Mouse (Mus musculus) forebrain, postnatal 0 days (tissue): ENCODE results near the gene Galnt3. TPM values are rescaled to one million over a fixed set of nuclear protein-coding genes. Genes with fewer than 3 reads are reported as not detected.
A peak's percentile ranks its signal among the peaks of the same experiment; 100 is the strongest.

Experiments used
- ATAC-seq: fragments of 200-750 bp; cut with Nextera tagmentation; 2 replicates; pipeline ENCODE4 v1.8.0; 2017; ENCODE audit warnings: mild to moderate bottlenecking, moderate library complexity
- DNase-seq: peaks from one replicate; pipeline ENCODE4 v3.0.0-alpha.2; 2015
- H3K27ac ChIP-seq: fragments of 300-500 bp; sonication (generic); 2 replicates; pipeline ENCODE4 v1.5.1; 2014; ENCODE audit warnings: low read depth, mild to moderate bottlenecking, antibody characterized with exemption, low read length, moderate library complexity, mixed read lengths
- H3K27me3 ChIP-seq: fragments of 300-500 bp; sonication (generic); 2 replicates; pipeline ENCODE4 v1.6.1; 2014; ENCODE audit warnings: mild to moderate bottlenecking, low read length, mixed read lengths; ENCODE audit not compliant: insufficient read depth
- H3K36me3 ChIP-seq: fragments of 300-500 bp; sonication (generic); 2 replicates; pipeline ENCODE4 v1.6.1; 2014; ENCODE audit warnings: mild to moderate bottlenecking, moderate library complexity; ENCODE audit not compliant: insufficient read depth
- H3K4me1 ChIP-seq: fragments of 300-500 bp; sonication (generic); 2 replicates; pipeline ENCODE4 v1.6.1; 2014; ENCODE audit warnings: antibody characterized with exemption; ENCODE audit not compliant: insufficient read depth
- H3K4me2 ChIP-seq: fragments of 300-500 bp; sonication (generic); 2 replicates; pipeline ENCODE4 v1.6.1; 2014; ENCODE audit warnings: low read depth, mild to moderate bottlenecking, moderate library complexity
- H3K4me3 ChIP-seq: fragments of 300-500 bp; sonication (generic); 2 replicates; pipeline ENCODE4 v1.5.1; 2014; ENCODE audit warnings: low read depth, low read length, mixed read lengths
- H3K9ac ChIP-seq: fragments of 300-500 bp; sonication (generic); 2 replicates; pipeline ENCODE4 v1.6.1; 2014; ENCODE audit warnings: mild to moderate bottlenecking
- H3K9me3 ChIP-seq: fragments of 300-500 bp; sonication (generic); 2 replicates; pipeline ENCODE4 v1.6.1; 2016; ENCODE audit warnings: low read length
- CTCF ChIP-seq: sonication (generic); IDR thresholded peaks from 2 replicates; pipeline ENCODE4 v1.5.1; 2016; ENCODE audit warnings: antibody characterized with exemption, control low read depth, low read depth
- WGBS: fragments of 180-500 bp; shearing (Covaris S2); extraction: QIAGEN DNeasy Blood & Tissue Kit; methylation state at CpG from one replicate; pipeline ENCODE4 v1.1.7; 2014; 5-methylcytosine and 5-hydroxymethylcytosine counted together
- polyA plus RNA-seq: library from polyadenylated mRNA; unstranded; fragments of >200 nt; fragmentation: Nextera tagmentation; extraction: Ambion mirVana; gene quantifications from 2 replicates; pipeline ENCODE4 v1.2.1, GENCODE M21; 2015
- total RNA-seq: library from RNA; depleted of rRNA; stranded (reverse); fragments of >200 nt; gene quantifications from 2 replicates; pipeline ENCODE4 v1.2.3, GENCODE M21; 2014

The Galnt3 gene
- total and polyA plus RNA-seq, 2 experiments from 2014 or later = 1.8 to 4.6 TPM

- 61% methylated on average over 4 of the region's 4 CpGs for WGBS
- no peaks in the 10 kb centered on the region for H3K9me3 ChIP-seq
- H3K4me1 ChIP-seq = no peaks in the 10 kb centered on the region; the same call in 1 of the 2 replicates
- H3K27me3 ChIP-seq = no peaks in the 10 kb centered on the region
- ATAC-seq (peak; percentile 66), DNase-seq (peak; percentile 36)
- H3K36me3 ChIP-seq = no peaks in the 10 kb centered on the region
- no peak overlapping the region for H3K9ac ChIP-seq
- H3K27ac ChIP-seq = 0 out of 2 replicates have a peak overlapping the region, but pooled peaks have one; percentile 16
- no peak for TF ChIP-seq CTCF
- no peak overlapping the region for H3K4me3 ChIP-seq
- no peak overlapping the region for H3K4me2 ChIP-seq
These were observed 15.5 kb upstream of the Galnt3 start for GRCm38 (mm10) chr2:66140246-66140645.

GRCm38 (mm10) chr2:66131862-66132544 is 7.2 kb upstream of the Galnt3 start:
- Histone ChIP-seq H3K4me3 (no peak overlapping the region), H3K9me3 (no peaks in the 10 kb centered on the region), H3K9ac (no peak overlapping the region), H3K27me3 (no peaks in the 10 kb centered on the region), H3K4me1 (no peaks in the 10 kb centered on the region), H3K4me2 (no peak overlapping the region), H3K36me3 (no peaks in the 10 kb centered on the region), H3K27ac (no peak overlapping the region)
- no peak for TF ChIP-seq CTCF
- ATAC-seq (no peak), DNase-seq (no peak)
- WGBS = 75% methylated on average over 8 of the region's 8 CpGs

GRCm38 (mm10) chr2:66128941-66129340 is 4.1 kb upstream of the Galnt3 start:
- Histone ChIP-seq H3K4me2 (no peak overlapping the region), H3K9me3 (no peaks in the 10 kb centered on the region), H3K4me3 (no peak overlapping the region), H3K27me3 (peaks cover under 1% of the 10 kb centered on the region; the same call in 1 of the 2 replicates), H3K36me3 (no peaks in the 10 kb centered on the region), H3K4me1 (peaks cover 3% of the 10 kb centered on the region; the same call in 1 of the 2 replicates), H3K27ac (no peak overlapping the region), H3K9ac (no peak overlapping the region)
- ATAC-seq = no peak
- WGBS = 91% methylated on average over 2 of the region's 2 CpGs
- DNase-seq = no peak
- TF ChIP-seq CTCF = no peak

- Histone ChIP-seq H3K4me1 (peaks cover 3% of the 10 kb centered on the region; the same call in 1 of the 2 replicates), H3K27me3 (peaks cover 3% of the 10 kb centered on the region), H3K9ac (no peak overlapping the region), H3K36me3 (no peaks in the 10 kb centered on the region), H3K27ac (no peak overlapping the region), H3K9me3 (no peaks in the 10 kb centered on the region), H3K4me3 (no peak overlapping the region), H3K4me2 (no peak overlapping the region)
- no peak for ATAC-seq
- 69% methylated on average over 1 of the region's 1 CpGs for WGBS
- no peak for TF ChIP-seq CTCF
- no peak for DNase-seq
These were observed 2.7 kb upstream of the Galnt3 start for GRCm38 (mm10) chr2:66127541-66127940.

GRCm38 (mm10) chr2:66126936-66127335 is 2.1 kb upstream of the Galnt3 start:
- no peak for DNase-seq
- no peak overlapping the region for H3K4me3 ChIP-seq

GRCm38 (mm10) chr2:66123756-66124589 is 821 bp downstream of the Galnt3 start:
- Histone ChIP-seq H3K9me3 (no peaks in the 10 kb centered on the region), H3K4me2 (peak overlapping the region; percentile 100), H3K27me3 (peaks cover 3% of the 10 kb centered on the region), H3K4me3 (peak overlapping the region; percentile 64), H3K36me3 (no peaks in the 10 kb centered on the region), H3K27ac (no peak overlapping the region), H3K4me1 (peaks cover 3% of the 10 kb centered on the region; the same call in 1 of the 2 replicates), H3K9ac (peak overlapping the region; percentile 46)
- 4% methylated on average over 57 of the region's 57 CpGs for WGBS
- ATAC-seq (peak; percentile 71), DNase-seq (peak; percentile 45)
- TF ChIP-seq CTCF = no peak

More at GRCm38 (mm10) chr2:66126936-66127335, 2.1 kb upstream of the Galnt3 start:
- Histone ChIP-seq H3K36me3 (no peaks in the 10 kb centered on the region), H3K27me3 (peaks cover 3% of the 10 kb centered on the region), H3K4me2 (no peak overlapping the region), H3K9me3 (no peaks in the 10 kb centered on the region), H3K9ac (no peak overlapping the region), H3K27ac (no peak overlapping the region), H3K4me1 (peaks cover 3% of the 10 kb centered on the region; the same call in 1 of the 2 replicates)
- 94% methylated on average over 4 of the region's 4 CpGs for WGBS
- ATAC-seq = no peak
- TF ChIP-seq CTCF = no peak

- H3K36me3 ChIP-seq = no peaks in the 10 kb centered on the region
- ATAC-seq (no peak), DNase-seq (no peak)
- H3K9me3 ChIP-seq = no peaks in the 10 kb centered on the region
- WGBS = 52% methylated on average over 3 of the region's 3 CpGs
- no peak for TF ChIP-seq CTCF
- no peak overlapping the region for H3K9ac ChIP-seq
- no peak overlapping the region for H3K27ac ChIP-seq
- no peaks in the 10 kb centered on the region for H3K4me1 ChIP-seq
- H3K27me3 ChIP-seq = no peaks in the 10 kb centered on the region; the same call in 1 of the 2 replicates
- no peak overlapping the region for H3K4me3 ChIP-seq
- no peak overlapping the region for H3K4me2 ChIP-seq
These were observed 7.1 kb downstream of the Galnt3 start for GRCm38 (mm10) chr2:66117686-66118085.
